Mouse (Mus musculus) thymus, postnatal 14 days (tissue): ENCODE data around the gene Esp4.
"Not testable (repeated sequence)": the region's sequence is repeated elsewhere in the genome, so short reads cannot be mapped to it uniquely, and the experiment has no call there.

Experiments
- DNase-seq: peaks from one replicate; pipeline ENCODE4 v3.0.0; 2021

Esp4 gene

GRCm38 (mm10) chr17:40598294-40598693 is at the start of gene Esp4:
TSS of gene Esp4 (plus strand) at chr17:40598594.
- DNase-seq, result no peak

DNA sequence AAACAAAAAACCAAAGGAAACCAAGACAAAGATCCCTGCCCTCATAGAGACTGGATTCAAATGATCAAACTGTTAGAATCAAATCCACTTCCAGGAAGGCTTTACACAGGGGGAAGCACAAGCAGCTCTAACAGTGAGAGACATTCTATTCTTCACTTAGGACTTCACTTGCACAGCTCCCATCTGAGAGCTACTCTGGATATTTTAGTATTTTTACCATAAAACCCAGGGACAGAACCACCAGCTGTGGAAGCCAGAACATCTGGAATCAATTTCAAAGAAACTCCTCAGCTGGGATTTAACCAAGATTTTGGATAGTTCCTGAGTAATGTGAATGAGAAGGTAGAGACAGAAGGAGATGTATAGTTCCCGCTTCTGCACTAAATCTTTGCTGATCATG is 44.9 kb upstream of the Esp4 start:
- DNase-seq, result no peak

DNA sequence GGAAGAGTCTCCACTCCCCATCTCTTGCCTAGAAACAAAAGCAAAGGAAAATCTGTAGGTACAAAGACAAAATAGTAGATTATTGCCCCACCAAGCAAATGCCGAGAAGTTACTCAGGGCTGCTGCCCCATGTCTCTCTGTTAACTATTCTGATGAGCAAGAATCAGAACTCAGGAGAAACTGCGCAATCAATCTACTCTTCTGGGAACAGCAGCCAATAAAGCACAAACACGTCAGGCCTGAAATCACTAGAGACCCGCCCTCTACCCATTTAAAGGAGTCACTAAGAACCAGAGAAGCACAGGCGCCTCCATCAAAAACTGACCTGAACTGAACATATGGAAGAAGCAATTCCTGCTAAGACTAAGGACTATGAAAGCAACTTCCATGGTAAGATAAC is 37.2 kb upstream of the Esp4 start, which contains the start of gene Esp6:
TSS of gene Esp6 (plus strand) at position 301 of the 400 bp plus-strand sequence.
- no peak for DNase-seq

- not testable (repeated sequence) for DNase-seq
These were observed 14.5 kb upstream of the Esp4 start for GRCm38 (mm10) chr17:40583906-40584305.

DNA sequence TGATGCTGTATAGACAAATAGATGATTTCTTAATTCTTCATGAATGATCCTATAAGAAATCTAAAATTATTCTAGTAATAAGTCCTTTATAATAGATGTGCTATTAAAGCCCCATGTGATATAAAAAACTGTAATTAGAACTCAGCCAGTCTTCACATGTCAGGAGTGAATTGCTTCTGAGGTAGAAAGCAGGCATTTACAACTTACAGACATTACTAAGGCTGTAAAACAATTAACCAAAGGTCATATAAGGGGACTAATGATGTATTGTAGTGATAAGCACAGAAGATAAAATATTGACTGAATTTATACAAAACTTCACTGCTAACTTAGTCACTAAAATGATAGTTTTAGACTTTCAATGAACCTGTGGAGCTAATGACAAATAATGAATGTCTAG is 7.1 kb upstream of the Esp4 start:
- no peak for DNase-seq

DNA sequence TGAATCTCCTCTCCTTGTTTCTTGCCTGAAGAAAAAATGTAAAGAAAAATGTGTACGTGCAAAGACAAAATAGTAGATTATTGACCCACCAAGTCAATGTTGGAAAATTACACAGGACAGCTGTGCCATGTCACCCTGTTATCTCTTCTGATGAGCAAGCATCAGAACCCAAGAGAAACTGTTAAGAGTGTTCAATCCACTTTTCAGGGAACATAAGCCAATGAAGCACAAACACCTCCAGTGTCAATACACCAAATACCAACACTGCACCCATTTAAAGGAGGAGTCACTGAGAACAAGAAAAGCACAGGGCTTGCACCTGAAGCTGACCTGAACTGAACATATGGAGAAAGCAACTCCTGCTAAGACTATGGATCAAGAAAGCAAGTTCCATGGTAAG is 33.4 kb downstream of the Esp4 start, which contains the start of gene Esp3:
TSS of gene Esp3 (plus strand) at position 301 of the 400 bp plus-strand sequence.
- not testable (repeated sequence) for DNase-seq
